Mouse (Mus musculus) liver, embryonic 14 days (tissue): ENCODE results near the gene Ska2. TPM values are rescaled to one million over a fixed set of nuclear protein-coding genes. Genes with fewer than 3 reads are reported as not detected.

Source experiments
- polyA plus RNA-seq: library from polyadenylated mRNA; depleted of rRNA; stranded (reverse); fragments of >200 nt; gene quantifications from 2 replicates; pipeline ENCODE4 v1.2.3, GENCODE M21; 2012; rRNA removed

The Ska2 gene
- 19.9 and 22.1 TPM in 2 replicates for polyA plus RNA-seq

GRCm38 (mm10) chr11:87108755-87109518 lies at the start of gene Ska2:
Gene Ska2, plus strand, starts transcription at chr11:87109234.

GRCm38 (mm10) chr11:87073866-87074440 lies 35.1 kb upstream of the Ska2 start, which contains the start of gene Gdpd1:
Gene Gdpd1, minus strand, starts transcription at chr11:87074062.

GRCm38 (mm10) chr11:87086290-87086984 lies 22.6 kb upstream of the Ska2 start, which contains the start of gene Smg8:
Gene Smg8, minus strand, starts transcription at chr11:87086774.

GRCm38 (mm10) chr11:87108409-87108754 lies 652 bp upstream of the Ska2 start, which contains the start of gene Prr11:
Gene Prr11, minus strand, starts transcription at chr11:87108708.

GRCm38 (mm10) chr11:87126824-87127816 lies 18.1 kb downstream of the Ska2 start, which contains the start of gene Trim37:
Gene Trim37, plus strand, starts transcription at chr11:87127077.

Other genes with a start within 250 kb of the Ska2 start
- gene Ypel2, start 115.5 kb upstream of the Ska2 start, polyA plus RNA-seq = 0.77 and 0.83 TPM in 2 replicates
- gene Gdpd1, start 35.2 kb upstream of the Ska2 start, polyA plus RNA-seq = 1.6 and 1.8 TPM in 2 replicates
- 5.9 and 7.2 TPM in 2 replicates for gene Smg8, start 22.5 kb upstream of the Ska2 start, polyA plus RNA-seq
- gene Prr11, start 526 bp upstream of the Ska2 start, polyA plus RNA-seq = 11.3 and 11.8 TPM in 2 replicates
- 8.6 and 9.2 TPM in 2 replicates for gene Trim37, start 17.8 kb downstream of the Ska2 start, polyA plus RNA-seq
- 2.1 and 2.2 TPM in 2 replicates for gene Ppm1e, start 249.8 kb downstream of the Ska2 start, polyA plus RNA-seq